Mouse (Mus musculus) forebrain, embryonic 10.5 days (tissue): ENCODE results near the gene Snrnp200. TPM values are rescaled to one million over a fixed set of nuclear protein-coding genes. Genes with fewer than 3 reads are reported as not detected.
"Not testable (repeated sequence)": the region's sequence is repeated elsewhere in the genome, so short reads cannot be mapped to it uniquely, and the experiment has no call there.

Experiments used
- DNase-seq: peaks from one replicate; pipeline ENCODE4 v3.0.0-alpha.2; 2017; ENCODE audit warnings: low spot score; ENCODE audit errors: extremely low spot score
- H3K27ac ChIP-seq: fragments of 300-500 bp; sonication (generic); 2 replicates; pipeline ENCODE4 v1.5.1; 2016; ENCODE audit warnings: mild to moderate bottlenecking
- H3K27me3 ChIP-seq: fragments of 300-500 bp; sonication (generic); 2 replicates; pipeline ENCODE4 v1.6.1; 2016; ENCODE audit warnings: mild to moderate bottlenecking; ENCODE audit not compliant: poor library complexity, severe bottlenecking
- H3K36me3 ChIP-seq: fragments of 300-500 bp; sonication (generic); replicated peaks from 2 replicates; pipeline ENCODE4 v1.6.1; 2016; ENCODE audit warnings: mild to moderate bottlenecking, moderate library complexity
- H3K4me1 ChIP-seq: fragments of 300-500 bp; sonication (generic); 2 replicates; pipeline ENCODE4 v1.6.1; 2016
- H3K4me3 ChIP-seq: fragments of 300-500 bp; sonication (generic); 2 replicates; pipeline ENCODE4 v1.5.1; 2016; ENCODE audit warnings: mild to moderate bottlenecking, moderate library complexity
- H3K9me3 ChIP-seq: fragments of 300-500 bp; sonication (generic); 2 replicates; pipeline ENCODE4 v1.6.1; 2016; ENCODE audit warnings: mild to moderate bottlenecking, moderate library complexity
- WGBS: fragments of 180-500 bp; shearing (Covaris S2); methylation state at CpG from one replicate; pipeline ENCODE4 v1.1.7; 2016; 5-methylcytosine and 5-hydroxymethylcytosine counted together
- polyA plus RNA-seq: library from polyadenylated mRNA; unstranded; fragments of >200 nt; fragmentation: Nextera tagmentation; extraction: Ambion mirVana; gene quantifications from 2 replicates; pipeline ENCODE4 v1.2.1, GENCODE M21; 2016

Gene Snrnp200
- 112 and 115 TPM in 2 replicates for polyA plus RNA-seq

GRCm38 (mm10) chr2:127207547-127208451 lies at the start of gene Snrnp200, which contains the start of gene 1810024B03Rik:
Snrnp200 (plus strand) TSS chr2:127208386.
1810024B03Rik (minus strand) TSS chr2:127208280.
- Histone ChIP-seq H3K27me3 (no peaks in the 10 kb centered on the region), H3K27ac (peak within 1 kb of the TSS; percentile 84), H3K4me1 (peaks cover 19% of the 10 kb centered on the region), H3K4me3 (peak within 1 kb of the TSS; percentile 64), H3K9me3 (no peaks in the 10 kb centered on the region), H3K36me3 (peaks cover 40% of the 10 kb centered on the region)
- 12% methylated on average over 36 of the region's 36 CpGs for WGBS
- peak; percentile 94 for DNase-seq

- no peaks in the 10 kb centered on the region for H3K9me3 ChIP-seq
- no peak for DNase-seq
- H3K27ac ChIP-seq, result no peak overlapping the region
- H3K4me1 ChIP-seq, result no peaks in the 10 kb centered on the region
- H3K4me3 ChIP-seq, result no peak overlapping the region
- WGBS, result 73% methylated on average over 4 of the region's 4 CpGs
- no peaks in the 10 kb centered on the region for H3K36me3 ChIP-seq
- no peaks in the 10 kb centered on the region for H3K27me3 ChIP-seq
Measured at GRCm38 (mm10) chr2:127165675-127166074, 42.5 kb upstream of the Snrnp200 start.

- H3K4me1 ChIP-seq, H3K27ac ChIP-seq, H3K27me3 ChIP-seq, H3K36me3 ChIP-seq, H3K4me3 ChIP-seq, H3K9me3 ChIP-seq, DNase-seq: not testable (repeated sequence)
- WGBS, result 16% methylated on average over 1 of the region's 1 CpGs
Measured at GRCm38 (mm10) chr2:127166261-127166660, 41.9 kb upstream of the Snrnp200 start.

- Histone ChIP-seq H3K27me3 (0 out of 2 replicates have a peak, but pooled peaks cover 5% of the 10 kb centered on the region), H3K4me1 (peaks cover 14% of the 10 kb centered on the region), H3K9me3 (no peaks in the 10 kb centered on the region), H3K4me3 (peak overlapping the region; percentile 66), H3K27ac (peak overlapping the region; percentile 92), H3K36me3 (no peaks in the 10 kb centered on the region)
- WGBS, result 2% methylated on average over 17 of the region's 17 CpGs
- peak; percentile 79 for DNase-seq
Measured at GRCm38 (mm10) chr2:127182598-127183381, 25.4 kb upstream of the Snrnp200 start.

GRCm38 (mm10) chr2:127189574-127189973 lies 18.6 kb upstream of the Snrnp200 start:
- no peak overlapping the region for H3K4me3 ChIP-seq
- H3K36me3 ChIP-seq, result no peaks in the 10 kb centered on the region
- DNase-seq, result no peak
- no peak overlapping the region for H3K27ac ChIP-seq
- no peaks in the 10 kb centered on the region for H3K9me3 ChIP-seq
- H3K27me3 ChIP-seq, result no peaks in the 10 kb centered on the region
- no peaks in the 10 kb centered on the region for H3K4me1 ChIP-seq

GRCm38 (mm10) chr2:127204932-127205331 lies 3.3 kb upstream of the Snrnp200 start:
- no peaks in the 10 kb centered on the region for H3K27me3 ChIP-seq
- H3K9me3 ChIP-seq, result peaks cover 3% of the 10 kb centered on the region; the same call in 1 of the 2 replicates
- WGBS, result 37% methylated on average over 3 of the region's 3 CpGs
- peaks cover 40% of the 10 kb centered on the region for H3K36me3 ChIP-seq
- no peak overlapping the region for H3K27ac ChIP-seq
- no peak overlapping the region for H3K4me3 ChIP-seq
- DNase-seq, result peak; percentile 35
- peaks cover 19% of the 10 kb centered on the region for H3K4me1 ChIP-seq

- DNase-seq, H3K27ac ChIP-seq, H3K4me3 ChIP-seq, H3K27me3 ChIP-seq, H3K9me3 ChIP-seq: not testable (repeated sequence)
- 89% methylated on average over 4 of the region's 4 CpGs for WGBS
- Histone ChIP-seq H3K36me3 (peaks cover 40% of the 10 kb centered on the region), H3K4me1 (peaks cover 19% of the 10 kb centered on the region)
Measured at GRCm38 (mm10) chr2:127205936-127206335, 2.2 kb upstream of the Snrnp200 start.

GRCm38 (mm10) chr2:127206916-127207315 lies 1.3 kb upstream of the Snrnp200 start:
- no peak for DNase-seq
- Histone ChIP-seq H3K27ac (no peak overlapping the region), H3K9me3 (no peaks in the 10 kb centered on the region), H3K4me3 (peak overlapping the region; percentile 64; the same call in 1 of the 2 replicates), H3K27me3 (no peaks in the 10 kb centered on the region), H3K4me1 (peaks cover 19% of the 10 kb centered on the region), H3K36me3 (peaks cover 40% of the 10 kb centered on the region)
- 93% methylated on average over 2 of the region's 2 CpGs for WGBS

- H3K27me3 ChIP-seq, result no peaks in the 10 kb centered on the region
- H3K4me3 ChIP-seq, result peak overlapping the region; percentile 64
- DNase-seq, result no peak
- H3K27ac ChIP-seq, result peak overlapping the region; percentile 84
- H3K9me3 ChIP-seq, result no peaks in the 10 kb centered on the region
- peaks cover 40% of the 10 kb centered on the region for H3K36me3 ChIP-seq
- WGBS, result under 1% methylated on average over 17 of the region's 17 CpGs
- H3K4me1 ChIP-seq, result peaks cover 19% of the 10 kb centered on the region
Measured at GRCm38 (mm10) chr2:127208452-127208769, 225 bp downstream of the Snrnp200 start.

GRCm38 (mm10) chr2:127210701-127211100 lies 2.5 kb downstream of the Snrnp200 start:
- Histone ChIP-seq H3K27me3 (no peaks in the 10 kb centered on the region), H3K4me1 (peaks cover 19% of the 10 kb centered on the region), H3K9me3 (no peaks in the 10 kb centered on the region), H3K4me3 (no peak overlapping the region), H3K36me3 (peaks cover 61% of the 10 kb centered on the region), H3K27ac (no peak overlapping the region)
- no peak for DNase-seq
- WGBS, result 96% methylated on average over 11 of the region's 11 CpGs

GRCm38 (mm10) chr2:127217746-127218145 lies 9.6 kb downstream of the Snrnp200 start:
- Histone ChIP-seq H3K27me3 (no peaks in the 10 kb centered on the region), H3K4me3 (no peak overlapping the region), H3K9me3 (no peaks in the 10 kb centered on the region), H3K36me3 (peaks cover 99% of the 10 kb centered on the region), H3K4me1 (no peaks in the 10 kb centered on the region), H3K27ac (no peak overlapping the region)
- WGBS, result 97% methylated on average over 5 of the region's 5 CpGs
- no peak for DNase-seq

GRCm38 (mm10) chr2:127225261-127225660 lies 17.1 kb downstream of the Snrnp200 start:
- Histone ChIP-seq H3K27me3 (no peaks in the 10 kb centered on the region), H3K27ac (no peak overlapping the region), H3K36me3 (peaks cover 100% of the 10 kb centered on the region), H3K4me3 (no peak overlapping the region), H3K9me3 (peaks cover 11% of the 10 kb centered on the region; the same call in 1 of the 2 replicates), H3K4me1 (no peaks in the 10 kb centered on the region)
- no peak for DNase-seq
- WGBS, result 98% methylated on average over 3 of the region's 3 CpGs
